Mouse (Mus musculus): ENCODE measurements around the gene Dennd4a. TPM values are rescaled to one million over a fixed set of nuclear protein-coding genes. Genes with fewer than 3 reads are reported as not detected.

Dennd4a gene
- total RNA-seq (2021): 10 to 100 TPM; 10.9 to 13.1 TPM
- long read RNA-seq, experiment 1, partial matches to known transcripts: 1 of 2 reads
- long read RNA-seq, experiment 1, other reads (novel, unspliced or antisense): 1 of 2 reads
- long read RNA-seq, experiment 2, partial matches to known transcripts: 0 of 1 reads
- long read RNA-seq, experiment 2, other reads (novel, unspliced or antisense): 1 of 1 reads

DNA sequence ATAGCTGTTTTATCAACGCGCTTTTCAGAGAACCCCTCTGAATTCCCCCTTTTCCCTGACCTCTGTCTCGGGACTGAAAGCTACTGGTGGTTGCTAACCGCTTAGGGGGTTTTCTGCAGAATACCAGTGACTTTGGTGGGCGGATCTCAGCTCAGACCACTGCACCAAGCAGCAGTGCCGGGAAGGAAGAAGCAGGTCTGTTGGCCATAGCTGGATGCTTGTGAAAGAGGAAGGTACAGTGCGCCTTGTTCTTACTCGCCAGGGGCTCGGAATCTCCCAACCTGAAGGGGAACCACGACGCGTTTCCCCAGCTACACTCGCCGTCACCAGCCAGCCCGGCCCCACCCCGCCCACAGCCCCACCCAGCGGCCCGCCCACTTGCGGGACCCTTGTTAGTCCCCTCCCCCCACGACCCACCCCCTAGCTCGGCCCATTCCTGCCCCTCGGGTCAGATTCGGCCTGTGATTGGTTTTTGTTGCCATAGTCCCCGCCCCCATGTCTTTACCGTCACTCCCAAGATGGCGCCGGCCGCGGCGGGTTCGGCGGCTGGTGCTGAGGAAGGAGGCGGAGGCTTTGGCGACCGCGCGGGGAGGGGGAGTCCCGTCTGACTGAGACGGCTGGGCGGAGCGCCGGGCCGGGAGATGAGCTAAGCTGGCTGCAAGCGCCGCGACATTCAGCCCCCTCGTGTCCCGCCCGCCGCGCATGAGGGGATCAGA, at the start of gene Dennd4a:
Gene Dennd4a (plus strand): TSS at position 519 of the 716 bp plus-strand sequence.
- DNase-seq (ENCODE audit: low spot score in 2 of 2): peak; percentile 94 to 98

DNA sequence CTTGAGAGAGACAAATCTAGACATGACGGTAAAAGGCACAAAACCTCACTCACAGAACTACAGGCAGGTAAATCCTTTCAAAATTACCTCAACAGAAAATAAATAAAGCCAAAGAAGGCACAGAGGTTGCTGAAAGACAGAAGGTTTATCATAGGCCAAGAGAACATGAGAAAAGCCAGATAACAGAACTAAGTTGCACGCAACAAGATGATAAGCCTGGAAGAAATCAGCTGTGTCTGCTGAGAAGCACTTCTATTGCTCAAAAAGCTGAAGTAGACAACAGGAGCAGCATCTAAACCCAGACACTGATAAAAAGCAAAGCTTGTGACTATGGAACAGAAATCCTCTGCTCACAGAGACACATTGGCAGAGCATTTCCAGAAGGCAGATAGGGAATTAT, 46.3 kb upstream of the Dennd4a start:
- no peak for DNase-seq (ENCODE audit: low spot score in 2 of 2)

DNA sequence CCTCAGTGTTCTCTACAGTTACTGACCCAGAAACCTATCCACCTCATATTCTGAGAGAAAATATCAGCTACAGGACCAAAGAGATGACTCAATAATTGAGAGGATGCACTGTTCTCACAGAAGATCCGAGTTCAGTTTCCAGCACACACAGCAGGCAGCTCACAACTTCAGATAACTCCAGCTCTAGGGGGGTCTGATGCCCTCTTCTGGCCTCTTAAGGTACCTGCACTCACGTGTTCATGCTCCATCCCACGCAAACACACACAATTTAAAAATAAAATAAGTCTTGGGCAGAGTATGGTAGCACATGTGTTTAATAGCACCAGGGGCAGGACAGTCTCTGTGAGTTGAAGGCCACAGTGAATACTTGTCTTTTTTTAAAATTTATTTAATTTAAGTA, 45.0 kb upstream of the Dennd4a start:
- no peak for DNase-seq (ENCODE audit: low spot score in 2 of 2)

DNA sequence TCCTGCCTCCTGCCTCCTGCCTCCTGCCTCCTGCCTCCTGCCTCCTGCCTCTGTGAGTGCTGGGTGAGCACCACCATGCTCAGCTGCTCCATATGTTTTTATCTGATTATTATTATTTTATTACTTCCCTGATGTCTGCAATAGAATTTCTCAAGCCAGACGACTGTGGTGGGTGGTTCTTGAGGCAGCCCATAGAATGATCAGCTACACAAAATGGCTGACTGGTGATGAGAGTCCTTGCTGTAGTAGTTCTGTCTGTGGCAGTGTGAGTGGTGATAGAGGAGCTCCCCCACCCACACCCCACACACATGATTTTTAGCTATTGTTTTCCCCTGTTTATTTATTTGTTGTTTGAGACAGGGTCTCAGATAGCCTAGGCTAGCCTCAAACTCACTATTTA, 43.3 kb upstream of the Dennd4a start:
- DNase-seq (ENCODE audit: low spot score in 2 of 2): no peak

DNA sequence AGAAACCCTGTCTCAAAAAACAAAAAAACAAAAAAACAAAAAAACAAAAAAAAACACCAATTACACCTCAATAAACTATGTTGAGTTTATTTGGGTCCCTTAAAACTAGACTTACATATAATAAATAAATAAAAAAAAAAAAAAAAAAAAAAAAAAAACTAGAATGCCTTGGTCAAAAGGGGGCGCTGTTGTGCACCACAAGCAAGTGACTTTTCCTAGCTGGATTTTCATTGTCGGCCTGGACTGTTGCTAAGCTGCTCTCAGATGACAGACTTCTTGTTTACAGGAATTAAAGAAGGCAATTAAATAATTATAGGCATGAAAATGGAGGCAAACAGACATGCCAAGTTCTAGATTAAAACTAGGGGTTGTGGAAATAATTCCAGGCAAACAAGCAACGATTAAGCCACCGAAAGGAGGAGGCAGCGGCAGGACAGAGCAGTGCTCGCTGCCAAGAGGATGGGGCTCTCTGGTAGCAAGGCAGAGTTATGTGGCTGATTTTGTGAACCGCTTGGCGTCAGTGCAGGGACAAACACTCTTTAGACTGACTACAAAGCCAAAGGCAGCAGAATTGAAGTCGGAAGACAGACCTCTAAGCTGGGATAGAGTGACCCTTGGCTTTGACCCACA, 42.0 kb upstream of the Dennd4a start:
- peak in 1 of 2 experiments; percentile 37 for DNase-seq (ENCODE audit: low spot score in 2 of 2)

DNA sequence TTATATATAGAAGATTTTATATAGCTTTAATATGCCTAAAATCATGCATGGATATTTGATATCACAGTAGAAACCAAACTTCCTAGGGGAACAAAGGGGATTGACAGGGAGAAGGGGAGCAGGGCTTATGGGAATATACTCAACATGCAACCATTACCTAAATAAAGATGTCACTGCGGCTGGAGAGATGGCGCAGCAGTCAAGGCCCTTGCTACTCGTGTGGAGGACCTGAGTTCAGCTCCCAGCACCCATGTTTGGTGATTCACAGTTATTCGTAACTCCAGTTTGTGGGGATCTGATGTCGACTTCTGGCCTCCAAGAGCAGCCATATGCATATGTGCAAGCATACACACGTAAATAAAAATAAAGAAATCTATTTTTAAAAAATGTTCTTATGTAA, 41.2 kb upstream of the Dennd4a start:
- DNase-seq (ENCODE audit: low spot score in 2 of 2): no peak

DNA sequence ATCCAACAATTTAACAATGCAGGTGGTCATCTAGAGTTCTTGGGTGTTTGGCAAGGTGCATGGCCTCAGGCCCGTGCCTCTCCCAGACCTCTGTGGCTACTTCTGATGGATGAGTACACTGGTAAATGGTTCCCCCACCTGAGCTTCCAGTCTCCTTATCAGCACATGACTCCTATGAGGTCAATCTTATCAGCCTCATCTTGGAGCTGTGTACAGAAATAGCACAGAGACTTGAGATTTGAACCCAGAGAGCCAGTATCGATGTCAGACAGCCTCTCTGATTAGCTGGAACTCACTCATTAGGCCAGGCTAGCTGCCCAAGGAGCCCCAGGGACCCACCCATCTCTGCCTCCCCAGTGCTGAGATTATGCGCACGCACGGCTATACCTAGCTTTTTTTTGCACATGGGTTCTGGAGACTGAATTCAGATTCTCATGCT, 40.7 kb upstream of the Dennd4a start:
- no peak for DNase-seq (ENCODE audit: low spot score in 2 of 2)

DNA sequence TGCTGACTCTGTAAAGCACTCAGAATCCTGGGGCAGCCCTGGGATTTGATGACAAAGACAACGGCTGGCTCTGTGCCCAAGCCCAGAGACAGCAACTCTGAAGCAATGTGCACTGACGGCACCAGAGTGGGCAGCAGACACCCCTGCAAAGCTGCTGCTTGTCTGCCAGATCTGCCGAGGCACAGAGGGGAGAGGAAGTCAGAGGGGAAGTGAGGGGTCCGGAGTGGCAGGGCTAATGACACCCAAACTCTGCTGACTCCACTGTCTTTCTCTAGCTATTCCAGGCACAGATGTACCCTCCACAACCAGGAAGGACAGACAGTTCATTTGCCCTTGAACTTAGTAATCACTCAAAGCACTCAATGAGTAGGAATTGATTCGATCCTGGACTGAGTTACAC, 39.9 kb upstream of the Dennd4a start:
- DNase-seq (ENCODE audit: low spot score in 2 of 2): peak in 1 of 2 experiments; percentile 18

DNA sequence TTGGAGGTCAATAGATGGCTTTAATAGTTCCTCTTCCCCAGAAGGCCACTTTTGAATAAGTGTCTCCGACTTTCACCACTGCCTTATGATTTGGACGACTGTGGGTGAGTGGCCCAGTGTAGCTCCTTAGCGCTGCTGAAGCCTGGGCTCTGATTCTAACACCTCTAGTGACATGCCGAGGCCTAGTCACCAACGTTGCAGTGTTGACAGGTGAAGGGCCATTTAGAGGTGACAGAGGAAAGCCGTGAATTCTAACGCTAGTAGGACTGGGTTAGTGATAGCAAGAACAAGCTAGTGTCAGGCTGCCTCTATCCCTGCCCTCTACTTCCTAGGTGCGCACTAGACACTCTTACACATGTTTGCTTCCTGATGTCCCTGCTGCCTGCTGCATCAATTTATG, 37.9 kb upstream of the Dennd4a start:
- no peak for DNase-seq (ENCODE audit: low spot score in 2 of 2)

DNA sequence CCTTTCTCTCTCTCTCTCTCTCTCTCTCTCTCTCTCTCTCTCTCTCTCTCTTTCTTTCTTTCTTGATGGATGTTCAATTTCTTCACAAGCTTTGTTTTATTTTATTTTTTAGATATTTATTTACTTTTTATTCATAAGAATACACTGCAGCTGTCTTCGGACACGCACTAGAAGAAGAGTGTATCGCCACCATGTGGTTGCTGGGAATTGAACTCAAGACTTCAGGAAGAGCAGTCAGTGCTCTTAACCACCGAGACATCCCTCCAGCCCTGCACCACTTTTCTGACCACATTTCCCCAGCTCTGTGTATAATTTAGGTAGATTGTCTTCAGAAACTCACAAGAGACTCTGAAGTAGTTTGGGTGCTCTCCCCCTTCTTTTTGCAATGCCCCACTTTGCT, 37.2 kb upstream of the Dennd4a start:
- DNase-seq (ENCODE audit: low spot score in 2 of 2): no peak

DNA sequence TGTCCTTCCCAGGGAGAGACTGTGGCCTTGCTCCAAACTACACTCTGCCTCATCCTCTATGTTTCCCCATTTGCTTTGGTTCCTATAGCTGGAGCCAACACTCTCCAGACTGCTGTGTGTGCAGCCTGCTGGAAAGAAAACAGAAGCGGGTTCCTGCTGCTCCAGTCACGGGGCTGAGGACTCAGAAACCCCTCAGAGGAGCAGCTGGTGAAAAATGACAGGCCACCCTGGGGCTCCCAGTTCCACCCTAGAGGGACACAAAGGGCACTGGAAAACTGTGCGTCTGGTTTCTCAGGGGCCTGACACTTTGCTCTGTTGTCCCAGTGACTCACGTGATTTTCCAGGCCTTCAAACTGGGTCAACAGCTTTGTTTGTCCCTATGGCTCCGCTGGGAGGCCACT, 36.7 kb upstream of the Dennd4a start:
- no peak for DNase-seq (ENCODE audit: low spot score in 2 of 2)

DNA sequence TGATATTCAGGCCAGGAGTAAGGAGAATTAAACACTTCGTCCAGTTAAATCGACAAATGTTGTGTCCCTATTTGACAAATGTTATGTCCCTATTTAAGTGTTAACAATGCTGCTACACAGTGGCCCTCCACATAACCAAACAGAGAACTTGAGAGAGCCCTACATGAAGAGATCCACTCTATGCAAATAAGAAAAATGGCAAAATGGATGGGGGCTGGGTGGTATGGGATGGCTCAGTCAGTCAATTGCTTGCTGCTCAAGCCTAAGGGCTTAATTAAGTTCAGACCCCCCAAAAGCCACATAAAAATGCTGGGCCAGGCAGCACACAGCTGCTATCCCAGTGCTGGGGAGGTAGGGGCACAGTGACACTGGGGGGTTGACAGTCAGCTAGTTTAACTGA, 36.3 kb upstream of the Dennd4a start:
- DNase-seq (ENCODE audit: low spot score in 2 of 2): no peak

DNA sequence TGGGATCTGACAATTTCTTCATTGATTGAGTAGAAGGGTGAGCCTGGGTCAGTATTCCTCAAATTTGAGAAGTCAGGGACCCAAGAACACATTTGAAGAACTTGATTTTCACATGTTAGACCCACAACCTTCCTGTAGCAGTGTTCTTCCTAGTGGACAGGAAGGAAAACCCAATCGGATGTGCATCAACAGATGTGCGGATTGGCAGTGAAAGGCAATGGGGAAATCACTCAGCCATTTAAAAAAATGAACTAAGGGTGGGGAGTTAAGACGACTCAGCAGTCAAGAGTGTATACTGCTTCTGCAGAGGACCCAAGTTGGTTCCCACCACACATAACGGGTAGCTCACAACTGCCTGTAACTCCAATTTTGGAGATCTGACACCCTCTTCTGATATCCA, 35.6 kb upstream of the Dennd4a start:
- no peak for DNase-seq (ENCODE audit: low spot score in 2 of 2)

DNA sequence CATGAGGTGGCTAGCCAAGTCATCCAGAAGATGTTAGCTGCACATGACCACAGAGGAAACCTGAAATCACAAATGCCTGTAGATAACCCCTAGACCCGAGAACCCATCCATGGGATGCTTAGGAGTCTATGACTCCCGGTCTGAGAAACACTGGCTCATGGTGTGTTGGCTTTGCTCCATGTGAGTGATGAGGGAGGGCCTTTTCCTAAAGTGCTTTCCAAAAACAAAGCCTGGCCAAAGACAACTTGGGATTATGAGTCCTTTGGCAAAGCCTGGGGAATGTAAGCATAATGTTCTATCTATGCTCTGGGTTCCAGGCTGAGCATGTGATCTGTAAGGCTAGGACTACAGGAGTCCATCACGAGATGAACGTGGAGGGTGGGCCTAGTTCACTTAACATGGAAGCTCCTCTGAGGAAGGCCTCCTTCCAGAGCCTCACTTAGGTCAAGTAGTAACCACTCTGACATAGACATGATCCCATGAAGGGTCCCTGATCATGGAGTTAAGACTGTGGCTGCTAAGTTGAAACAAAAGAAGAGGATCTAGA, 33.6 kb upstream of the Dennd4a start:
- no peak for DNase-seq (ENCODE audit: low spot score in 2 of 2)

DNA sequence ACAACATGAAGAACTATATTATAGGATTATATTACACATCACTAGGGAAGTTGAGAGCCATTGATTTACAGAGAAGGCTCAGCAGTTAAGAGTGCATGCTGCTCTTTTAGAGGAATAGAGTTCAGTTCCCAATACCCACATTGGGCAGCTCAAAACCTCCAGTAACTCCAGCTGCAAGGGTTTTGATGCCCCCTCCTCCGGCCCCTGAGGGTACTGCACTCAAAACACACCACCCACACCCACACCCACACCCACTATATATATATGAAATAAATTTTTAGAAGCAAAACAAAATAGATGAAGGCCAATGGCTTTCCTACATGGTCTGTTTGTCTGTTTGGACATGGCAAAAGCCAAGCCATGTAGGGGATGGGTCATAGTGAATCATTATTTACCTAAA, 33.0 kb upstream of the Dennd4a start:
- no peak for DNase-seq (ENCODE audit: low spot score in 2 of 2)

DNA sequence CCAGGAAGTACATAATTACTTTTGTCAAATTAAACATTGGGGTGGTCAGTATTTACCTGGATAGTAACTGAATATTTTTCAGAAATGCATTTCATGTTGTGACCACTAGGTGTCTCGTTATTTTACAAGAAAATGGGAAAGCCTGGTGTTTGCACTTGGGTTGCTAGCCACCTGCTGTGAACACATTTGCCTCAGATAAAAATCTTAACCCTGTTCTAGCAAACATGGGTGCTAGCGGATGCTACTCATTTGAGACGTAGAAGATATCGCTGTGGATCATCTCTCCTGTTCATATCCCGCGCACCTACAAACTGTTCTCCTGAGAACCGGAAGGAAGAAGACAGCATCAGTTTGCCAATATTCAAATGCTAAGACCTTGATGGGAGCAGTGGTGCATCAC, 31.5 kb upstream of the Dennd4a start:
- DNase-seq (ENCODE audit: low spot score in 2 of 2): no peak

DNA sequence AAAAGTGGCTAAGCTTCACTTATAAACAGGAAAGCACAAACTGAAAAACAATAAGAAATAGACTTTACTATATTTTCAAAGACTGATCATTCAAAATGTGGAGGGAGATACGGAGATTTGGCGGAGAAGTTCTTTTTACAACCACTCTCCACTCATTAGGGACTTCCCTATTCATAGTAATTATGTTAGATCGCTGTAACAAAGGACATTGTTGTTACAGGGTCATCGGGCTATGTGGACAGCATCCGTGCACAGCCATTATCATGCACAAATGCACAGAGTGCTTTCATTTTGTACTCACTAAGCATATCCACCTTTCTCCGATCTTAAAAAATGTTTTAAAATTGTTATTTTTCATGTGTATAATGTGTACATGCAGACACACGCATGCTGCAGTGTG, 27.6 kb upstream of the Dennd4a start:
- DNase-seq (ENCODE audit: low spot score in 2 of 2): no peak

DNA sequence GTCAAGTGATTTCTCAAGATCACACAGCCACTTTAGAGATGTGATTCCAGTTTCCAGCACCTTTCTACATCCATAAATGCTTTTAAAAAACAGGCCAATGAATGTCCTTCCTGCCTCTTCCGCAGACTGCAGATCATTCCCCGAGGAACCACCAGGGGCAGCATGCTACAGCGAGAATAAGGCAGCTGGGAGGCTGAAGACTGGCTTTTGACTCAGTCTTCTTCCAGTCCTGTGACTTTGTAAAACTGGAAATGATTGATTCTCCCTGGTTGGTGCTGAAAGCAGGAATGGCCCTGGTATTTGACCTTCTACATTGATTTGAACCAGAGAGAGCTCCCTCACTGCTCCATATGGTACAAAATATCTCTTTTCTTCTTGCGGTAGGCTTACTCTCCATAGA, 26.3 kb upstream of the Dennd4a start:
- DNase-seq (ENCODE audit: low spot score in 2 of 2): peak; percentile 33 to 69

DNA sequence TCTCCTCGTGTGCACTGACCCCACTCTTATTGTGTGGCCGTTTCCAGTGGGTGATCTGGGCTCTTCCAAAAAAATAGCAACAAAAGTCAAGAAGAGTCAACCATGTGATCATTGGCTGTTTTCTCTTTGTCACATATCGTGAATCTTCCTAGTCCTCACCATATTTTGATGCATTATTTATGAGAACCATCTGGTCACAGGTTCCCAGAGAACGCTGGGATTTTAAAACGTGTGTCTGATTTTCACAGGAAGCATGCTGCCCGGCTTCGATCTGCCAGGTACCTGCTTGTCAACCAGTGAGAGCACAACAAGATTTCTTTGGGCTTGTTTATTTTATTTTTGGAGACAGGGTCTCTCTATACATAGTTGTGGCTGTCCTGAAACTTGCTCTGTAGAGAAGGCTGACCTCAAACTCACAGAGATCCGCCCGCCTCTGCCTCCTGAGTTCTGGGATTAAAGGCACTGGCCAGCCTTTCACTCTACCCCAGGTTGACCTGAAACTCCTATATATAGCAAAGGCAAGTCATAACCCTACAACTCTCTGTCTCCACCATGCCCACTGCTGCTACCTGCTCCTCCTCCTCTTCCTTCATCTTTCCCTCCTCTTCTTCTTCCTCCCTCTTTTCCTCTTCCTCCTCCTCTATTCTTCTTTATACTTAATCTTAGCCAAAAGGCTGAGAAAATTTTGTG, 24.8 kb upstream of the Dennd4a start:
- no peak for DNase-seq (ENCODE audit: low spot score in 2 of 2)

DNA sequence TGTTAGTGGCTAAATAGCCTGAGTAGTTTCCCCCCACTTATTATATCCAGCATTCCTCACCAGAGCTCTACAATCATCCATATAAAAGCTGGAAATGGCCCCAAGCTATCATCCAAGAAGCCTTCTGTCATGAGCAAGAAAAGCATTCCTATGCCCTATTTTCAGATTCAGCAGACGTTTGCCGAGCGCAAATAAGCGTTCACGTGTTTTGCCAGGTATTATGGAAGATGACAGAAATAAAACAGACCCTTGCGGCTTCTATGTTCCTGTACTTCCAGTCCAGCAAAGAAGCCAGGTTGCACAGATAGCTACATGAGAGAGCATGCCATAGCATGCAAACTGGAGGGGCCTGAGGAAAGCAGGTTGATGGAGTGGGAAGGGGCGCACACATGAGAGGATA, 23.1 kb upstream of the Dennd4a start:
- no peak for DNase-seq (ENCODE audit: low spot score in 2 of 2)

DNA sequence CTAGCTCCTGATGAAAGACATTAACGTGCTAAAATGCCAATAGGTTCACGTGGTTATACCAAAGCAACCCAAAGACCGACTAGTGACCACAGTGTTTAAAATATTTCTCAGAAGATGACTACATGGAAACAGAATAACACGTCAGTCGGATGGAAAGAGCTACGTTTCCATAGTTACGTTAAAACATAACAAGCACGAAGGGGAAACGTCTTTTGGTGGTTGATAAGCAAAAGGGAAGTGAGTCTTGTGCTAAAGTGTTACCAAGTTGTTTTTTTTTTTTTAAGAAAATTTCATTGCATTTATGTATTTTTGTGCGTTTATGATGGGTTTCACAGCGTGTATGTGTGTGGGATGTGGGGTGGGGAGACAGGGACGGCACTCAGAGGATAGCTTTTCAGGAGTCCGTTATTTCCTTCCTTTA, 21.8 kb upstream of the Dennd4a start:
- no peak for DNase-seq (ENCODE audit: low spot score in 2 of 2)

DNA sequence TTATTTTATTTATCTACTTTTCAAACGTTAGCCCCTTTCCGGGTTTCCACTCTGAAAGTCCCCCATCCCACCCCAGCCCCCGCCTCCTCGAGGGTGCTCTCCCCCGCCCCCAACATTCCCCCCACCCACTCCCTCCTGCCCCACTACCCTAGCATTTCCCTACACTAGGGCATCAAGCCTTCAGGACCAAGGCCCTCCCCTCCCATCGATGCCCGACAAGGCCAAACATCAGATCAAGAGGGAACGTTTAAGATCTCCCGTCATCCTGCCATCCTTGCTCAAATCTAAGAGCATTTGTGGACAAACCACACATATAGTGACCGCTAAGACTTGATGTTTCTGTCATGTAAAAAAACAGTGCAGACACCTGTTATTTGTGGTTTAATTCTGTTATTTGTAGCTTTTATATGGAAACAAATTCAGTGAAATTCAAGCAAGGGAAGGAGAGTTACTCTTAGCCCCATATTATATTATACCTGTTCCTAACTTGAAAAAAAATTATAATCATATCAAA, 21.2 kb upstream of the Dennd4a start:
- DNase-seq (ENCODE audit: low spot score in 2 of 2): no peak

Measured in gastrocnemius, postnatal 4 days (tissue).